Mouse (Mus musculus) G1E (cell line): ENCODE measurements around the gene Rcan2. TPM values are rescaled to one million over a fixed set of nuclear protein-coding genes. Genes with fewer than 3 reads are reported as not detected.

Experiments used
- ATAC-seq: 2 replicates; pipeline ENCODE4 v1.8.0; 2016; ENCODE audit warnings: mild to moderate bottlenecking; ENCODE audit not compliant: insufficient number of reproducible peaks, poor library complexity, low FRiP score, severe bottlenecking; ENCODE audit errors: extremely low read depth
- DNase-seq: peaks from one replicate; pipeline ENCODE4 v3.0.0; 2012; ENCODE audit warnings: low spot score
- H3K27me3 ChIP-seq: 2 replicates; pipeline ENCODE4 v1.6.1; 2012; ENCODE audit warnings: mild to moderate bottlenecking, low read length, inconsistent platforms; ENCODE audit not compliant: insufficient read depth
- H3K36me3 ChIP-seq: replicated peaks from 2 replicates; pipeline ENCODE3; 2012; ENCODE audit warnings: mild to moderate bottlenecking, inconsistent platforms
- H3K4me1 ChIP-seq: 2 replicates; pipeline ENCODE4 v1.6.1; 2012; ENCODE audit warnings: low read depth, low read length, inconsistent platforms, mixed read lengths; ENCODE audit not compliant: insufficient read depth
- H3K4me3 ChIP-seq: 2 replicates; pipeline ENCODE4 v1.5.1; 2012; ENCODE audit warnings: low read depth, mild to moderate bottlenecking, inconsistent platforms, low read length, moderate library complexity, mixed read lengths
- H3K9me3 ChIP-seq: replicated peaks from 2 replicates; pipeline ENCODE4 v1.6.1; 2012; ENCODE audit warnings: inconsistent platforms
- CTCF ChIP-seq: IDR thresholded peaks from 2 replicates; pipeline ENCODE4 v1.5.1; 2012; ENCODE audit warnings: low read depth, low read length, inconsistent platforms, mixed read lengths
- GATA1 ChIP-seq: IDR thresholded peaks from 2 replicates; pipeline ENCODE4 v1.6.1; 2012; ENCODE audit warnings: borderline replicate concordance, low read length, inconsistent platforms, mixed read lengths
- GATA2 ChIP-seq: IDR thresholded peaks from 2 replicates; pipeline ENCODE4 v1.6.1; 2012; ENCODE audit warnings: low read depth, low read length, inconsistent platforms, borderline replicate concordance
- POLR2AphosphoS5 ChIP-seq: IDR thresholded peaks from 2 replicates; pipeline ENCODE4 v1.6.1; 2012; ENCODE audit warnings: low read depth, low read length, inconsistent platforms; ENCODE audit not compliant: insufficient replicate concordance
- TAL1 ChIP-seq: conservative IDR thresholded peaks from 2 replicates; pipeline ENCODE4 v1.6.1; 2012; ENCODE audit warnings: low read depth, low read length, inconsistent platforms, mixed read lengths
- polyA plus RNA-seq: library from polyadenylated mRNA; stranded (reverse); fragments of >175 nt; gene quantifications from 2 replicates; pipeline ENCODE4 v1.2.3, GENCODE M21; 2012
- total RNA-seq, 2 experiments: library from RNA; stranded (forward) in 1 of 2; stranded (reverse) in 1 of 2; fragments of 200-1000 nt in 1 of 2; fragments of >200 nt in 1 of 2; fragmentation: Nextera tagmentation in 1 of 2; gene quantifications; 2 replicates each; pipeline ENCODE4 v1.2.3; 2014 to 2017

Rcan2 gene
- total and polyA plus RNA-seq, 3 experiments: 0.11 TPM; not detected in 2

- H3K27me3 ChIP-seq: no peaks in the 10 kb centered on the region
- TF ChIP-seq CTCF (no peak), GATA1 (no peak), GATA2 (no peak), POLR2AphosphoS5 (no peak), TAL1 (no peak)
- DNase-seq: no peak
- no peak for ATAC-seq
- no peaks in the 10 kb centered on the region for H3K36me3 ChIP-seq
- H3K9me3 ChIP-seq: peaks cover 31% of the 10 kb centered on the region
- no peaks in the 10 kb centered on the region for H3K4me1 ChIP-seq
- no peak overlapping the region for H3K4me3 ChIP-seq
Measured at GRCm38 (mm10) chr17:44061289-44061890, 260.2 kb downstream of the Rcan2 start.

GRCm38 (mm10) chr17:44068876-44069275 is 267.7 kb downstream of the Rcan2 start:
- no peak overlapping the region for H3K4me3 ChIP-seq
- H3K36me3 ChIP-seq: no peaks in the 10 kb centered on the region
- no peaks in the 10 kb centered on the region for H3K27me3 ChIP-seq
- TF ChIP-seq GATA2 (no peak), TAL1 (no peak), GATA1 (no peak), POLR2AphosphoS5 (no peak), CTCF (no peak)
- H3K4me1 ChIP-seq: no peaks in the 10 kb centered on the region
- H3K9me3 ChIP-seq: peaks cover 30% of the 10 kb centered on the region
- no peak for ATAC-seq
- no peak for DNase-seq

GRCm38 (mm10) chr17:44071680-44072079 is 270.5 kb downstream of the Rcan2 start:
- DNase-seq: no peak
- H3K4me1 ChIP-seq: no peaks in the 10 kb centered on the region
- TF ChIP-seq GATA1 (no peak), CTCF (no peak), TAL1 (no peak), GATA2 (no peak), POLR2AphosphoS5 (no peak)
- H3K36me3 ChIP-seq: no peaks in the 10 kb centered on the region
- no peaks in the 10 kb centered on the region for H3K27me3 ChIP-seq
- H3K4me3 ChIP-seq: no peak overlapping the region
- peaks cover 40% of the 10 kb centered on the region for H3K9me3 ChIP-seq
- ATAC-seq: no peak

- ATAC-seq: no peak
- no peak overlapping the region for H3K4me3 ChIP-seq
Measured at GRCm38 (mm10) chr17:44075601-44076000, 274.4 kb downstream of the Rcan2 start.

GRCm38 (mm10) chr17:44076051-44076680 is 275.0 kb downstream of the Rcan2 start:
- Histone ChIP-seq H3K27me3 (no peaks in the 10 kb centered on the region), H3K9me3 (peaks cover 46% of the 10 kb centered on the region), H3K36me3 (no peaks in the 10 kb centered on the region), H3K4me1 (no peaks in the 10 kb centered on the region), H3K4me3 (no peak overlapping the region)
- ATAC-seq: no peak
- DNase-seq: no peak
- no peak for TF ChIP-seq CTCF
- TF ChIP-seq GATA1: no peak
- TF ChIP-seq GATA2: no peak
- TF ChIP-seq TAL1: no peak
- TF ChIP-seq POLR2AphosphoS5: no peak

More at GRCm38 (mm10) chr17:44075601-44076000, 274.4 kb downstream of the Rcan2 start:
- DNase-seq: no peak
- no peak for TF ChIP-seq POLR2AphosphoS5
- TF ChIP-seq GATA1: no peak
- TF ChIP-seq CTCF: no peak
- no peak for TF ChIP-seq TAL1
- no peak for TF ChIP-seq GATA2
- H3K4me1 ChIP-seq: no peaks in the 10 kb centered on the region
- H3K36me3 ChIP-seq: no peaks in the 10 kb centered on the region
- H3K27me3 ChIP-seq: no peaks in the 10 kb centered on the region
- peaks cover 42% of the 10 kb centered on the region for H3K9me3 ChIP-seq

GRCm38 (mm10) chr17:44077146-44077842 is 276.1 kb downstream of the Rcan2 start:
- H3K4me1 ChIP-seq: no peaks in the 10 kb centered on the region
- no peaks in the 10 kb centered on the region for H3K27me3 ChIP-seq
- no peak for TF ChIP-seq GATA1
- no peak for TF ChIP-seq GATA2
- TF ChIP-seq CTCF: no peak
- TF ChIP-seq POLR2AphosphoS5: no peak
- TF ChIP-seq TAL1: no peak
- no peak for DNase-seq
- peaks cover 47% of the 10 kb centered on the region for H3K9me3 ChIP-seq
- ATAC-seq: no peak
- H3K4me3 ChIP-seq: no peak overlapping the region
- no peaks in the 10 kb centered on the region for H3K36me3 ChIP-seq
